Mouse (Mus musculus) intestine, embryonic 15.5 days (tissue): ENCODE results near the gene Nt5dc2. TPM values are rescaled to one million over a fixed set of nuclear protein-coding genes. Genes with fewer than 3 reads are reported as not detected.
A peak's percentile ranks its signal among the peaks of the same experiment; 100 is the strongest.

ENCODE experiments used
- ATAC-seq: fragments of 200-750 bp; cut with Nextera tagmentation; 2 replicates; pipeline ENCODE4 v1.8.0; 2017; ENCODE audit warnings: moderate TSS enrichment, moderate library complexity
- H3K27ac ChIP-seq: fragments of 300-500 bp; sonication (generic); 2 replicates; pipeline ENCODE4 v1.5.1; 2015; ENCODE audit warnings: mild to moderate bottlenecking, inconsistent platforms
- H3K27me3 ChIP-seq: fragments of 300-500 bp; sonication (generic); replicated peaks from 2 replicates; pipeline ENCODE4 v1.6.1; 2015; ENCODE audit warnings: inconsistent platforms
- H3K36me3 ChIP-seq: fragments of 300-500 bp; sonication (generic); 2 replicates; pipeline ENCODE4 v1.6.1; 2015; ENCODE audit warnings: inconsistent platforms
- H3K4me1 ChIP-seq: fragments of 300-500 bp; sonication (generic); replicated peaks from 2 replicates; pipeline ENCODE4 v1.6.1; 2015; ENCODE audit warnings: inconsistent platforms
- H3K4me2 ChIP-seq: fragments of 300-500 bp; sonication (generic); replicated peaks from 2 replicates; pipeline ENCODE4 v1.6.1; 2015; ENCODE audit warnings: mild to moderate bottlenecking, inconsistent platforms
- H3K4me3 ChIP-seq: fragments of 300-500 bp; sonication (generic); replicated peaks from 2 replicates; pipeline ENCODE4 v1.5.1; 2015; ENCODE audit warnings: inconsistent platforms
- H3K9ac ChIP-seq: fragments of 300-500 bp; sonication (generic); 2 replicates; pipeline ENCODE4 v1.6.1; 2015; ENCODE audit warnings: inconsistent platforms
- H3K9me3 ChIP-seq: fragments of 300-500 bp; sonication (generic); 2 replicates; pipeline ENCODE4 v1.6.1; 2016; ENCODE audit warnings: inconsistent platforms
- WGBS: fragments of 180-500 bp; shearing (Covaris S2); methylation state at CpG from one replicate; pipeline ENCODE4 v1.1.7; 2015; 5-methylcytosine and 5-hydroxymethylcytosine counted together
- polyA plus RNA-seq: library from polyadenylated mRNA; unstranded; fragments of >200 nt; fragmentation: Nextera tagmentation; extraction: Ambion mirVana; gene quantifications from 2 replicates; pipeline ENCODE4 v1.2.1, GENCODE M21; 2015

Gene Nt5dc2
- polyA plus RNA-seq, 1 experiment from 2014 or later: 261 TPM

GRCm38 (mm10) chr14:31136411-31137280 is 5.8 kb downstream of the Nt5dc2 start:
- no peak for ATAC-seq
- Histone ChIP-seq H3K9ac (no peak overlapping the region; the same call in 1 of the 2 replicates), H3K9me3 (no peaks in the 10 kb centered on the region), H3K4me2 (no peak overlapping the region), H3K27me3 (no peaks in the 10 kb centered on the region), H3K27ac (no peak overlapping the region), H3K4me3 (no peak overlapping the region), H3K4me1 (peaks cover 29% of the 10 kb centered on the region), H3K36me3 (peaks cover 57% of the 10 kb centered on the region)
- WGBS: 89% methylated on average over 26 of the region's 26 CpGs

GRCm38 (mm10) chr14:31137281-31137595 is 6.4 kb downstream of the Nt5dc2 start:
- Histone ChIP-seq H3K4me3 (no peak overlapping the region), H3K4me2 (no peak overlapping the region), H3K27me3 (no peaks in the 10 kb centered on the region), H3K9me3 (no peaks in the 10 kb centered on the region), H3K27ac (no peak overlapping the region), H3K9ac (no peak overlapping the region; the same call in 1 of the 2 replicates), H3K36me3 (peaks cover 62% of the 10 kb centered on the region), H3K4me1 (peaks cover 25% of the 10 kb centered on the region)
- WGBS: 83% methylated on average over 10 of the region's 10 CpGs
- ATAC-seq: no peak

- WGBS: 82% methylated on average over 11 of the region's 11 CpGs
- Histone ChIP-seq H3K9ac (no peak overlapping the region), H3K27me3 (no peaks in the 10 kb centered on the region), H3K27ac (no peak overlapping the region), H3K4me1 (peaks cover 19% of the 10 kb centered on the region), H3K36me3 (peaks cover 62% of the 10 kb centered on the region), H3K4me2 (no peak overlapping the region), H3K9me3 (no peaks in the 10 kb centered on the region), H3K4me3 (no peak overlapping the region)
- no peak for ATAC-seq
Measured at GRCm38 (mm10) chr14:31137791-31138190, 6.9 kb downstream of the Nt5dc2 start.

GRCm38 (mm10) chr14:31138219-31138896 is 7.5 kb downstream of the Nt5dc2 start:
- WGBS: 85% methylated on average over 27 of the region's 35 CpGs
- Histone ChIP-seq H3K4me1 (peaks cover 13% of the 10 kb centered on the region), H3K27me3 (no peaks in the 10 kb centered on the region), H3K9me3 (no peaks in the 10 kb centered on the region), H3K4me3 (no peak overlapping the region), H3K9ac (no peak overlapping the region), H3K4me2 (no peak overlapping the region), H3K27ac (no peak overlapping the region), H3K36me3 (peaks cover 62% of the 10 kb centered on the region)
- ATAC-seq: no peak

GRCm38 (mm10) chr14:31138897-31139429 is 8.1 kb downstream of the Nt5dc2 start:
- H3K4me1 ChIP-seq: peaks cover 9% of the 10 kb centered on the region
- WGBS: 90% methylated on average over 9 of the region's 9 CpGs
- H3K27me3 ChIP-seq: no peaks in the 10 kb centered on the region
- H3K4me3 ChIP-seq: no peak overlapping the region
- no peak for ATAC-seq
- H3K9me3 ChIP-seq: no peaks in the 10 kb centered on the region
- no peak overlapping the region for H3K9ac ChIP-seq
- no peak overlapping the region for H3K27ac ChIP-seq
- no peak overlapping the region for H3K4me2 ChIP-seq
- peaks cover 62% of the 10 kb centered on the region for H3K36me3 ChIP-seq

GRCm38 (mm10) chr14:31139666-31140065 is 8.8 kb downstream of the Nt5dc2 start:
- H3K36me3 ChIP-seq: peaks cover 59% of the 10 kb centered on the region
- H3K27ac ChIP-seq: no peak overlapping the region
- 0 out of 2 replicates have a peak, but pooled peaks cover 2% of the 10 kb centered on the region for H3K4me1 ChIP-seq
- ATAC-seq: no peak
- H3K9ac ChIP-seq: no peak overlapping the region
- H3K4me3 ChIP-seq: no peak overlapping the region
- no peaks in the 10 kb centered on the region for H3K27me3 ChIP-seq
- 91% methylated on average over 12 of the region's 12 CpGs for WGBS
- H3K4me2 ChIP-seq: no peak overlapping the region
- no peaks in the 10 kb centered on the region for H3K9me3 ChIP-seq

GRCm38 (mm10) chr14:31140141-31140540 is 9.3 kb downstream of the Nt5dc2 start:
- Histone ChIP-seq H3K27ac (no peak overlapping the region), H3K27me3 (no peaks in the 10 kb centered on the region), H3K4me1 (no peaks in the 10 kb centered on the region), H3K9me3 (no peaks in the 10 kb centered on the region), H3K4me2 (no peak overlapping the region), H3K4me3 (no peak overlapping the region), H3K36me3 (peaks cover 56% of the 10 kb centered on the region), H3K9ac (no peak overlapping the region)
- 91% methylated on average over 15 of the region's 15 CpGs for WGBS
- no peak for ATAC-seq

GRCm38 (mm10) chr14:31141011-31141410 is 10.2 kb downstream of the Nt5dc2 start:
- H3K9me3 ChIP-seq: no peaks in the 10 kb centered on the region
- H3K4me3 ChIP-seq: no peak overlapping the region
- no peak overlapping the region for H3K4me2 ChIP-seq
- H3K36me3 ChIP-seq: peaks cover 47% of the 10 kb centered on the region
- H3K27ac ChIP-seq: no peak overlapping the region
- H3K9ac ChIP-seq: no peak overlapping the region
- 96% methylated on average over 14 of the region's 14 CpGs for WGBS
- H3K4me1 ChIP-seq: no peaks in the 10 kb centered on the region
- ATAC-seq: no peak
- H3K27me3 ChIP-seq: no peaks in the 10 kb centered on the region

- no peak overlapping the region for H3K4me3 ChIP-seq
- ATAC-seq: no peak
- H3K4me1 ChIP-seq: no peaks in the 10 kb centered on the region
- H3K9ac ChIP-seq: no peak overlapping the region
- H3K4me2 ChIP-seq: no peak overlapping the region
- H3K27ac ChIP-seq: no peak overlapping the region
- H3K9me3 ChIP-seq: no peaks in the 10 kb centered on the region
- H3K36me3 ChIP-seq: peaks cover 9% of the 10 kb centered on the region; the same call in 1 of the 2 replicates
- WGBS: 89% methylated on average over 11 of the region's 11 CpGs
- no peaks in the 10 kb centered on the region; the same call in 1 of the 2 replicates for H3K27me3 ChIP-seq
Measured at GRCm38 (mm10) chr14:31145694-31146093, 14.8 kb downstream of the Nt5dc2 start.

GRCm38 (mm10) chr14:31160196-31161150 is 29.6 kb downstream of the Nt5dc2 start:
- Histone ChIP-seq H3K4me2 (peak overlapping the region; percentile 31; the same call in 1 of the 2 replicates), H3K27ac (no peak overlapping the region), H3K9me3 (no peaks in the 10 kb centered on the region), H3K4me1 (no peaks in the 10 kb centered on the region), H3K27me3 (no peaks in the 10 kb centered on the region), H3K4me3 (no peak overlapping the region), H3K36me3 (no peaks in the 10 kb centered on the region), H3K9ac (no peak overlapping the region)
- 66% methylated on average over 27 of the region's 27 CpGs for WGBS
- ATAC-seq: peak; percentile 71

GRCm38 (mm10) chr14:31161191-31161590 is 30.3 kb downstream of the Nt5dc2 start:
- H3K4me3 ChIP-seq: no peak overlapping the region
- H3K9me3 ChIP-seq: no peaks in the 10 kb centered on the region
- WGBS: 87% methylated on average over 7 of the region's 7 CpGs
- no peaks in the 10 kb centered on the region for H3K27me3 ChIP-seq
- H3K27ac ChIP-seq: no peak overlapping the region
- no peaks in the 10 kb centered on the region for H3K4me1 ChIP-seq
- no peaks in the 10 kb centered on the region for H3K36me3 ChIP-seq
- no peak overlapping the region for H3K4me2 ChIP-seq
- H3K9ac ChIP-seq: no peak overlapping the region
- no peak for ATAC-seq
